Mouse (Mus musculus) neutrophil, adult 65 days (primary cell): ENCODE results near the gene Pik3r4. TPM values are rescaled to one million over a fixed set of nuclear protein-coding genes. Genes with fewer than 3 reads are reported as not detected.

Experiments
- total RNA-seq: library from RNA; stranded (reverse); gene quantifications from 2 replicates; pipeline ENCODE4 v1.2.4, GENCODE M21; 2023

Gene Pik3r4
- total RNA-seq = 18.5 and 18.6 TPM in 2 replicates

GRCm38 (mm10) chr9:105642460-105643371, at the start of gene Pik3r4:
Gene Pik3r4 (plus strand): TSS chr9:105642978.

Other genes with a start within 250 kb of the Pik3r4 start
- 19.4 and 28.8 TPM in 2 replicates for gene Aste1, start 247.6 kb upstream of the Pik3r4 start, total RNA-seq
- gene Nek11, start 247.5 kb upstream of the Pik3r4 start, total RNA-seq = not detected in 2 replicates
- 150 and 199 TPM in 2 replicates for gene Atp2c1, start 115.7 kb upstream of the Pik3r4 start, total RNA-seq
- not detected in 2 replicates for gene Col6a6, start 185.2 kb downstream of the Pik3r4 start, total RNA-seq